Mouse (Mus musculus) heart, embryonic 16.5 days (tissue): ENCODE data around the gene Ror2. TPM values are rescaled to one million over a fixed set of nuclear protein-coding genes. Genes with fewer than 3 reads are reported as not detected.
"Not testable (repeated sequence)": the region's sequence is repeated elsewhere in the genome, so short reads cannot be mapped to it uniquely, and the experiment has no call there.

Experiments used
- ATAC-seq: fragments of 200-750 bp; cut with Nextera tagmentation; replicated peaks from 2 replicates; pipeline ENCODE4 v1.8.0; 2017; ENCODE audit warnings: moderate number of reproducible peaks; ENCODE audit not compliant: insufficient read depth, low FRiP score; ENCODE audit errors: extremely low read depth
- H3K27ac ChIP-seq: fragments of 300-500 bp; sonication (generic); 2 replicates; pipeline ENCODE4 v1.5.1; 2014; ENCODE audit warnings: mild to moderate bottlenecking, low read length, control low read depth, moderate library complexity
- H3K27me3 ChIP-seq: fragments of 300-500 bp; sonication (generic); 2 replicates; pipeline ENCODE4 v1.6.1; 2014; ENCODE audit warnings: low read length, mixed read lengths; ENCODE audit not compliant: control insufficient read depth, insufficient read depth
- H3K36me3 ChIP-seq: fragments of 300-500 bp; sonication (generic); 2 replicates; pipeline ENCODE4 v1.6.1; 2014; ENCODE audit not compliant: control insufficient read depth, insufficient read depth
- H3K4me1 ChIP-seq: fragments of 300-500 bp; sonication (generic); 2 replicates; pipeline ENCODE4 v1.6.1; 2014; ENCODE audit warnings: low read length, mixed read lengths; ENCODE audit not compliant: control insufficient read depth, insufficient read depth
- H3K4me2 ChIP-seq: fragments of 300-500 bp; sonication (generic); 2 replicates; pipeline ENCODE4 v1.6.1; 2014; ENCODE audit warnings: low read depth, mild to moderate bottlenecking, control low read depth, low read length
- H3K4me3 ChIP-seq: fragments of 300-500 bp; sonication (generic); 2 replicates; pipeline ENCODE4 v1.5.1; 2014; ENCODE audit warnings: mild to moderate bottlenecking, control low read depth, low read length
- H3K9ac ChIP-seq: fragments of 300-500 bp; sonication (generic); 2 replicates; pipeline ENCODE4 v1.6.1; 2014; ENCODE audit warnings: low read length, control low read depth
- H3K9me3 ChIP-seq: fragments of 300-500 bp; sonication (generic); replicated peaks from 2 replicates; pipeline ENCODE4 v1.6.1; 2016; ENCODE audit warnings: low read length; ENCODE audit not compliant: control insufficient read depth
- WGBS: fragments of 180-500 bp; shearing (Covaris S2); extraction: QIAGEN DNeasy Blood & Tissue Kit; methylation state at CpG from one replicate; pipeline ENCODE4 v1.1.7; 2014; 5-methylcytosine and 5-hydroxymethylcytosine counted together
- polyA plus RNA-seq: library from polyadenylated mRNA; unstranded; fragments of >200 nt; fragmentation: Nextera tagmentation; extraction: Ambion mirVana; gene quantifications from 2 replicates; pipeline ENCODE4 v1.2.1, GENCODE M21; 2015

The Ror2 gene
- 13.5 and 15.8 TPM in 2 replicates for polyA plus RNA-seq

GRCm38 (mm10) chr13:53285756-53286361, at the start of gene Ror2:
Gene Ror2, minus strand, starts transcription at chr13:53286124.
- H3K9me3 ChIP-seq, result no peaks in the 10 kb centered on the region
- H3K27ac ChIP-seq, result peak within 1 kb of the TSS; percentile 76
- H3K9ac ChIP-seq, result peak within 1 kb of the TSS; percentile 83
- H3K4me3 ChIP-seq, result peak within 1 kb of the TSS; percentile 72
- H3K27me3 ChIP-seq, result peaks cover 6% of the 10 kb centered on the region; the same call in 1 of the 2 replicates
- H3K4me2 ChIP-seq, result peak within 1 kb of the TSS; percentile 77
- H3K4me1 ChIP-seq, result peaks cover 32% of the 10 kb centered on the region
- no peaks in the 10 kb centered on the region for H3K36me3 ChIP-seq
- peak; percentile 87 for ATAC-seq
- under 1% methylated on average over 67 of the region's 68 CpGs for WGBS

- 83% methylated on average over 8 of the region's 8 CpGs for WGBS
- no peak for ATAC-seq
- no peak overlapping the region for H3K4me3 ChIP-seq
- no peaks in the 10 kb centered on the region for H3K9me3 ChIP-seq
- no peak overlapping the region for H3K9ac ChIP-seq
- H3K36me3 ChIP-seq, result peaks cover 26% of the 10 kb centered on the region
- no peak overlapping the region for H3K4me2 ChIP-seq
- no peaks in the 10 kb centered on the region for H3K4me1 ChIP-seq
- H3K27me3 ChIP-seq, result no peaks in the 10 kb centered on the region
- no peak overlapping the region for H3K27ac ChIP-seq
Measured at GRCm38 (mm10) chr13:53333769-53334168, 47.8 kb upstream of the Ror2 start.

- no peak overlapping the region for H3K4me3 ChIP-seq
- H3K27me3 ChIP-seq, result no peaks in the 10 kb centered on the region
- WGBS, result 74% methylated on average over 2 of the region's 2 CpGs
- no peak overlapping the region for H3K9ac ChIP-seq
- ATAC-seq, result no peak
- no peak overlapping the region for H3K27ac ChIP-seq
- H3K4me2 ChIP-seq, result no peak overlapping the region
- H3K4me1 ChIP-seq, result no peaks in the 10 kb centered on the region
- H3K36me3 ChIP-seq, result peaks cover 17% of the 10 kb centered on the region
- no peaks in the 10 kb centered on the region for H3K9me3 ChIP-seq
Measured at GRCm38 (mm10) chr13:53330246-53330645, 44.3 kb upstream of the Ror2 start.

GRCm38 (mm10) chr13:53325531-53325930, 39.6 kb upstream of the Ror2 start:
- no peak overlapping the region for H3K27ac ChIP-seq
- H3K27me3 ChIP-seq, result no peaks in the 10 kb centered on the region
- no peaks in the 10 kb centered on the region; the same call in 1 of the 2 replicates for H3K9me3 ChIP-seq
- H3K4me2 ChIP-seq, result no peak overlapping the region
- no peak overlapping the region for H3K9ac ChIP-seq
- H3K4me3 ChIP-seq, result no peak overlapping the region
- no peak for ATAC-seq
- WGBS, result 76% methylated on average over 1 of the region's 1 CpGs
- no peaks in the 10 kb centered on the region for H3K4me1 ChIP-seq
- H3K36me3 ChIP-seq, result no peaks in the 10 kb centered on the region

GRCm38 (mm10) chr13:53323661-53324060, 37.7 kb upstream of the Ror2 start:
- H3K36me3 ChIP-seq, result no peaks in the 10 kb centered on the region
- no peaks in the 10 kb centered on the region; the same call in 1 of the 2 replicates for H3K9me3 ChIP-seq
- WGBS, result 81% methylated on average over 2 of the region's 2 CpGs
- no peak overlapping the region for H3K4me2 ChIP-seq
- no peaks in the 10 kb centered on the region for H3K27me3 ChIP-seq
- ATAC-seq, result no peak
- no peaks in the 10 kb centered on the region for H3K4me1 ChIP-seq
- H3K9ac ChIP-seq, result no peak overlapping the region
- no peak overlapping the region for H3K4me3 ChIP-seq
- H3K27ac ChIP-seq, result no peak overlapping the region

GRCm38 (mm10) chr13:53320899-53321298, 35.0 kb upstream of the Ror2 start:
- Histone ChIP-seq H3K4me1 (no peaks in the 10 kb centered on the region), H3K27ac (no peak overlapping the region), H3K27me3 (no peaks in the 10 kb centered on the region), H3K36me3 (no peaks in the 10 kb centered on the region), H3K9me3 (no peaks in the 10 kb centered on the region; the same call in 1 of the 2 replicates), H3K4me2 (no peak overlapping the region), H3K9ac (no peak overlapping the region), H3K4me3 (no peak overlapping the region)
- WGBS, result 64% methylated on average over 12 of the region's 12 CpGs
- no peak for ATAC-seq

GRCm38 (mm10) chr13:53316515-53317295, 30.8 kb upstream of the Ror2 start:
- WGBS, result 55% methylated on average over 11 of the region's 11 CpGs
- H3K4me2 ChIP-seq, result no peak overlapping the region
- no peak overlapping the region for H3K27ac ChIP-seq
- H3K4me3 ChIP-seq, result no peak overlapping the region
- no peak for ATAC-seq
- no peaks in the 10 kb centered on the region for H3K4me1 ChIP-seq
- H3K9me3 ChIP-seq, result peaks cover 2% of the 10 kb centered on the region; the same call in 1 of the 2 replicates
- no peaks in the 10 kb centered on the region for H3K36me3 ChIP-seq
- no peaks in the 10 kb centered on the region for H3K27me3 ChIP-seq
- H3K9ac ChIP-seq, result no peak overlapping the region

- H3K36me3 ChIP-seq, H3K27me3 ChIP-seq, H3K4me3 ChIP-seq, ATAC-seq, H3K4me1 ChIP-seq, H3K9me3 ChIP-seq, H3K4me2 ChIP-seq, H3K27ac ChIP-seq, H3K9ac ChIP-seq: not testable (repeated sequence)
- 74% methylated on average over 4 of the region's 4 CpGs for WGBS
Measured at GRCm38 (mm10) chr13:53315757-53316156, 29.8 kb upstream of the Ror2 start.

- Histone ChIP-seq H3K4me3 (no peak overlapping the region), H3K4me1 (peaks cover 6% of the 10 kb centered on the region; the same call in 1 of the 2 replicates), H3K27ac (no peak overlapping the region), H3K4me2 (no peak overlapping the region), H3K36me3 (no peaks in the 10 kb centered on the region), H3K9me3 (0 out of 2 replicates have a peak, but pooled peaks cover under 1% of the 10 kb centered on the region), H3K9ac (no peak overlapping the region), H3K27me3 (peaks cover 4% of the 10 kb centered on the region; the same call in 1 of the 2 replicates)
- WGBS, result 84% methylated on average over 5 of the region's 5 CpGs
- ATAC-seq, result no peak
Measured at GRCm38 (mm10) chr13:53310442-53310841, 24.5 kb upstream of the Ror2 start.
